Mouse (Mus musculus) CH12.LX (cell line): ENCODE measurements at regions not wholly inside any gene's neighbourhood (a gene's known extent, or its start where the extent isn't known, plus 50 kb on each side); places are given as distances from the start of the nearest gene placed in this dataset.

ENCODE experiments used
- DNase-seq: peaks from one replicate; pipeline ENCODE4 v3.0.0-alpha.2; 2013; ENCODE audit errors: extremely low read depth
- H3K27ac ChIP-seq: 2 replicates; pipeline ENCODE4 v1.5.1; 2012; ENCODE audit warnings: low read depth, mild to moderate bottlenecking, control low read depth, moderate library complexity; ENCODE audit not compliant: insufficient read depth
- H3K27me3 ChIP-seq: replicated peaks from 2 replicates; pipeline ENCODE3; 2012; ENCODE audit warnings: inconsistent platforms
- H3K36me3 ChIP-seq, 2 experiments: replicated peaks in 1 of 2; 2 replicates each; pipeline versions ENCODE3 to v1.6.1; 2012; ENCODE audit warnings: inconsistent platforms in 1 of 2, low read length in 1 of 2, mild to moderate bottlenecking in 1 of 2, mixed read lengths in 1 of 2, moderate library complexity in 1 of 2; ENCODE audit not compliant: control insufficient read depth in 1 of 2, insufficient read depth in 1 of 2
- H3K4me1 ChIP-seq, 2 experiments: 2 replicates each; pipeline ENCODE4 v1.6.1; 2012; ENCODE audit warnings: inconsistent platforms in 1 of 2, moderate library complexity in 1 of 2; ENCODE audit not compliant: insufficient read depth in 2 of 2, control insufficient read depth in 1 of 2
- H3K4me2 ChIP-seq: 2 replicates; pipeline ENCODE4 v1.6.1; 2012; ENCODE audit warnings: low read depth, mild to moderate bottlenecking, control low read depth; ENCODE audit not compliant: poor library complexity, insufficient read depth, severe bottlenecking
- H3K4me3 ChIP-seq, 3 experiments: fragments of 150-350 bp in 1 of 3; sonication (generic) in 1 of 3; replicated peaks in 1 of 3; 2 replicates each; pipeline versions ENCODE3 to v1.5.1; 2011 to 2012; ENCODE audit warnings: low read depth in 2 of 3, low read length in 2 of 3, mild to moderate bottlenecking in 2 of 3, moderate library complexity in 2 of 3, control low read depth in 1 of 3, improper control_type of control experiment in 1 of 3, inconsistent platforms in 1 of 3, mixed read lengths in 1 of 3; ENCODE audit not compliant: poor library complexity in 1 of 3
- H3K79me2 ChIP-seq: replicated peaks from 2 replicates; pipeline ENCODE4 v1.6.1; 2012; ENCODE audit warnings: mild to moderate bottlenecking, moderate library complexity; ENCODE audit not compliant: control insufficient read depth, poor library complexity, insufficient read depth, severe bottlenecking; ENCODE audit errors: extremely low read depth
- H3K9ac ChIP-seq: 2 replicates; pipeline ENCODE4 v1.6.1; 2012; ENCODE audit warnings: low read depth, mild to moderate bottlenecking, control low read depth, moderate library complexity; ENCODE audit not compliant: insufficient read depth
- H3K9me3 ChIP-seq: replicated peaks from 2 replicates; pipeline ENCODE3; 2012; ENCODE audit warnings: low read length, inconsistent platforms, mixed read lengths
- BHLHE40 ChIP-seq: IDR thresholded peaks from 2 replicates; pipeline ENCODE4 v1.6.1; 2011; ENCODE audit warnings: mild to moderate bottlenecking, low read depth, low read length, improper control_type of control experiment
- ETS1 ChIP-seq: conservative IDR thresholded peaks from 2 replicates; pipeline ENCODE4 v1.6.1; 2012; ENCODE audit warnings: low read depth, mild to moderate bottlenecking, inconsistent platforms, low read length, improper control_type of control experiment, moderate library complexity
- GABPA ChIP-seq: IDR thresholded peaks from 2 replicates; pipeline ENCODE4 v1.6.1; 2012; ENCODE audit warnings: low read depth, low read length, improper control_type of control experiment, inconsistent platforms; ENCODE audit not compliant: insufficient replicate concordance
- IRF4 ChIP-seq: IDR thresholded peaks from 2 replicates; pipeline ENCODE4 v1.6.1; 2014; ENCODE audit warnings: low read depth, mild to moderate bottlenecking, inconsistent platforms, low read length, improper control_type of control experiment
- JUND ChIP-seq: conservative IDR thresholded peaks from 2 replicates; pipeline ENCODE4 v1.6.1; 2011; ENCODE audit warnings: low read depth, low read length, improper control_type of control experiment
- KAT2A ChIP-seq: IDR thresholded peaks from 2 replicates; pipeline ENCODE4 v1.6.1; 2012; ENCODE audit warnings: low read length, improper control_type of control experiment, inconsistent platforms; ENCODE audit not compliant: insufficient replicate concordance
- MAFK ChIP-seq: IDR thresholded peaks from 2 replicates; pipeline ENCODE4 v1.6.1; 2011; ENCODE audit warnings: low read length, improper control_type of control experiment; ENCODE audit not compliant: insufficient replicate concordance
- MAZ ChIP-seq: IDR thresholded peaks from 2 replicates; pipeline ENCODE4 v1.6.1; 2012; ENCODE audit warnings: low read depth, mild to moderate bottlenecking, inconsistent platforms, low read length, improper control_type of control experiment, moderate library complexity
- MEF2A ChIP-seq: IDR thresholded peaks from 2 replicates; pipeline ENCODE4 v1.6.1; 2014; ENCODE audit warnings: low read depth, mild to moderate bottlenecking, inconsistent platforms, low read length, improper control_type of control experiment, borderline replicate concordance
- MYC ChIP-seq: IDR thresholded peaks from 2 replicates; pipeline ENCODE4 v1.6.1; 2011; ENCODE audit warnings: low read depth, mild to moderate bottlenecking, improper control_type of control experiment, low read length
- NRF1 ChIP-seq: IDR thresholded peaks from 2 replicates; pipeline ENCODE4 v1.6.1; 2014; ENCODE audit warnings: low read depth, mild to moderate bottlenecking, inconsistent platforms, low read length, improper control_type of control experiment, moderate library complexity
- POLR2A ChIP-seq: IDR thresholded peaks from 2 replicates; pipeline ENCODE4 v1.6.1; 2011; ENCODE audit warnings: low read depth, mild to moderate bottlenecking, improper control_type of control experiment, low read length
- POLR2AphosphoS2 ChIP-seq: IDR thresholded peaks from 2 replicates; pipeline ENCODE4 v1.6.1; 2011; ENCODE audit warnings: low read depth, low read length, improper control_type of control experiment
- RAD21 ChIP-seq: IDR thresholded peaks from 2 replicates; pipeline ENCODE4 v1.6.1; 2011; ENCODE audit warnings: low read depth, mild to moderate bottlenecking, low read length, improper control_type of control experiment, moderate library complexity
- UBTF ChIP-seq: IDR thresholded peaks from 2 replicates; pipeline ENCODE4 v1.6.1; 2012; ENCODE audit warnings: low read depth, mild to moderate bottlenecking, inconsistent platforms, low read length, improper control_type of control experiment, moderate library complexity
- USF1 ChIP-seq: IDR thresholded peaks from 2 replicates; pipeline ENCODE4 v1.6.1; 2014; ENCODE audit warnings: low read depth, mild to moderate bottlenecking, inconsistent platforms, low read length, improper control_type of control experiment
- ZC3H11A ChIP-seq: IDR thresholded peaks from 2 replicates; pipeline ENCODE4 v1.6.1; 2012; ENCODE audit warnings: low read depth, mild to moderate bottlenecking, inconsistent platforms, low read length, improper control_type of control experiment
- ZNF384 ChIP-seq: IDR thresholded peaks from 2 replicates; pipeline ENCODE4 v1.6.1; 2012; ENCODE audit warnings: low read depth, low read length, improper control_type of control experiment, inconsistent platforms
- dilution Hi-C: fragments of 300-500 bp; cut with MboI; formaldehyde crosslinking; loops from 2 replicates; pipeline ENCODE4 v1.14.3; 2020; ENCODE audit warnings: low sequenced_read_pairs; ENCODE audit not compliant: extremely low pct_unique_long_range_greater_than_20kb, extremely low pct_ligation_motif_present
- in situ Hi-C: fragments of 300-500 bp; cut with MboI; formaldehyde crosslinking; loops from 3 replicates; pipeline ENCODE4 v1.14.3; 2019; ENCODE audit warnings: low sequenced_read_pairs, low pct_ligation_motif_present, low pct_unique_long_range_greater_than_20kb, mixed read lengths

- TF ChIP-seq ETS1 (no peak), UBTF (no peak)
- Histone ChIP-seq H3K36me3 (no peaks in the 10 kb centered on the region), H3K27me3 (no peaks in the 10 kb centered on the region), H3K4me2 (no peak overlapping the region), H3K4me1 (no peaks in the 10 kb centered on the region), H3K9me3 (peaks cover 55% of the 10 kb centered on the region), H3K27ac (no peak overlapping the region), H3K79me2 (no peaks in the 10 kb centered on the region), H3K4me3 (no peak overlapping the region), H3K9ac (no peak overlapping the region)
- no peak for DNase-seq
- dilution Hi-C loops: no loop called here
- in situ Hi-C loops: no loop called here
These were observed 178.1 kb downstream of the Efnb2 start for GRCm38 (mm10) chr8:8482707-8483480.

- Histone ChIP-seq H3K4me3 (no peak overlapping the region), H3K79me2 (no peaks in the 10 kb centered on the region), H3K27ac (no peak overlapping the region), H3K27me3 (no peaks in the 10 kb centered on the region), H3K4me1 (no peaks in the 10 kb centered on the region), H3K36me3 (no peaks in the 10 kb centered on the region), H3K9me3 (peaks cover 54% of the 10 kb centered on the region), H3K9ac (no peak overlapping the region), H3K4me2 (no peak overlapping the region)
- DNase-seq: no peak
- in situ Hi-C loops: no loop called here
- dilution Hi-C loops: no loop called here
- TF ChIP-seq USF1: no peak
- no peak for TF ChIP-seq RAD21
- no peak for TF ChIP-seq ETS1
- TF ChIP-seq POLR2A: no peak
These were observed 183.6 kb downstream of the Efnb2 start for GRCm38 (mm10) chr8:8477456-8477855.

GRCm38 (mm10) chr8:8468552-8468951, 192.5 kb downstream of the Efnb2 start:
- Histone ChIP-seq H3K27me3 (no peaks in the 10 kb centered on the region), H3K79me2 (no peaks in the 10 kb centered on the region), H3K27ac (no peak overlapping the region), H3K9me3 (peaks cover 53% of the 10 kb centered on the region), H3K4me1 (no peaks in the 10 kb centered on the region), H3K9ac (no peak overlapping the region), H3K36me3 (no peaks in the 10 kb centered on the region), H3K4me2 (no peak overlapping the region), H3K4me3 (no peak overlapping the region)
- in situ Hi-C loops (loop anchor here (25.0 kb wide), 1 partner anchor 219 kb away; the partner anchor contains the start of gene Arglu1), dilution Hi-C loops (no loop called here)
- TF ChIP-seq MAZ: no peak
- no peak for TF ChIP-seq NRF1
- no peak for TF ChIP-seq MAFK
- TF ChIP-seq USF1: no peak
- no peak for TF ChIP-seq RAD21
- TF ChIP-seq GABPA: no peak
- TF ChIP-seq IRF4: no peak
- no peak for TF ChIP-seq UBTF
- no peak for TF ChIP-seq MYC
- TF ChIP-seq ZNF384: no peak
- no peak for TF ChIP-seq ETS1
- no peak for TF ChIP-seq POLR2AphosphoS2
- no peak for TF ChIP-seq MEF2A
- no peak for TF ChIP-seq BHLHE40
- no peak for TF ChIP-seq KAT2A
- TF ChIP-seq ZC3H11A: no peak
- no peak for TF ChIP-seq JUND
- DNase-seq: no peak
